Mouse (Mus musculus): Measurements from ENCODE around the gene Tbc1d30. TPM values are rescaled to one million over a fixed set of nuclear protein-coding genes. Genes with fewer than 3 reads are reported as not detected.
A peak's percentile ranks its signal among the peaks of the same experiment; 100 is the strongest.

Gene Tbc1d30
- polyA plus RNA-seq, 1 experiment from 2014 or later: 4.1 TPM

DNA sequence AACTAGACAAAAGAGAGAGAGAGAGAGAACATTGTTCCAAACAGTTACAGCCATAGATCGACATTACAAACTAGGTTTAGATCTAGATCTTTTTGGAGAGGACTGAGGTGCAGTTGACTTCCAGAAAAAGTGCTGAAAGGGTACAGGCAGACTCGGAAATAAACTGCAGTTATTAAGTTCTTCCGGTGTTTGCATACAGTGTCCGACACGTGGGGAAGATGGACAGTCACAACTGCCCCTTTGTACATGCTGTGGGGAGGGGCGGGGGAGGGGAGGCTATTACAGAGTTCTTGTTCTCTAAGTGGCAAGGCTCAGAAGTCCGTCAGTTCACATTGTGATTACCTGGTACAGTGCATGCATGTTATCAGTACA lies 86.9 kb downstream of the Tbc1d30 start:
- 43% methylated on average over 7 of the region's 7 CpGs for WGBS
- no peak for ATAC-seq (ENCODE audit: low FRiP score, low TSS enrichment)
- no peak overlapping the region for H3K4me3 ChIP-seq (ENCODE audit: low read depth, low read length)

DNA sequence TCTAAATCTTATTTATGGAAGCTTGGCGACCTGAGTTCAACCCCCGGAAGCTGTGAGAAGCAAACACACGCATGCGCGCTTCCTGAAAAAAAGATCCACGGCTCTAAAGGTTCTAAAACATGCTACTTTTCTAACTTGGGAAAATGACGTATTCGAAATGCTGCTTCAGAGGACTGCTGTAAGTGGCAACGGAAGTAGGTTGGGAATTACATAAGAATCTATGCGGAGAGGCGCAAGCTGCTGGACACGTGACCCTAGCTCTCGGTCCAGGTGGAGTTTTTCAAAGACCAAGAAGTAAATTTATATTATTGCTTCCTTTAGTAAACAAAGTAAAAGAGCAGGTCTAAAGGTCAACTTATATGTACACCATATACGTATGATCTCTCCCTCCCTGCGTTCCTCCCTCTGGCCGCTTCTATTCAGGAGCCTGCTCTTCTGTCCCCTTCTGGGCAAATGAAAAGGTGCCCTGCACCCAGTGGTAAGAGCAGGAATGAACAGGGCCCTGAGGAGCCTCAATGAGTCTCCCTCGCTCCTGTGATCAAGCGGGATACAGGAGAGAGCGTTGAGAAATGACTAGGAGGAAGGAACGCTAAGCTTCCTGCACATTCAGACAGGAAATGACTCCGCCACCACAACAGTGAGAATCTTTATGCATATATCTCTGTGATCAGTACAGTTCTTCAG lies 87.4 kb downstream of the Tbc1d30 start:
- no peaks in the 10 kb centered on the region for H3K4me1 ChIP-seq (replicated peaks; ENCODE audit: control insufficient read depth, insufficient read depth)
- DNase-seq (ENCODE audit: low spot score) (no peak), ATAC-seq (ENCODE audit: low FRiP score, low TSS enrichment) (peak; percentile 85)
- TF ChIP-seq CTCF (IDR thresholded peaks at IDR 0.05; ENCODE audit: low read depth) (peak; percentile 53), EP300 (optimal IDR thresholded peaks at IDR 0.05) (no peak)
- H3K27me3 ChIP-seq (ENCODE audit: control insufficient read depth, insufficient read depth, low read length): no peaks in the 10 kb centered on the region
- H3K9me3 ChIP-seq (ENCODE audit: control insufficient read depth, low read length): no peaks in the 10 kb centered on the region
- no peak overlapping the region for H3K27ac ChIP-seq (replicated peaks)
- no peaks in the 10 kb centered on the region for H3K36me3 ChIP-seq (ENCODE audit: control insufficient read depth, insufficient read depth, low read length)
- 35% methylated on average over 21 of the region's 21 CpGs for WGBS
- no peak overlapping the region for H3K4me3 ChIP-seq (ENCODE audit: low read depth, low read length)
- no peak overlapping the region for H3K9ac ChIP-seq (ENCODE audit: low read length)
- H3K4me2 ChIP-seq (replicated peaks; ENCODE audit: low read depth): peak overlapping the region; percentile 29

More for the DNA sequence above, 86.9 kb downstream of the Tbc1d30 start:
- no peaks in the 10 kb centered on the region for H3K9me3 ChIP-seq (ENCODE audit: control insufficient read depth, low read length)
- peak overlapping the region; percentile 29; the same call in 1 of the 2 replicates for H3K4me2 ChIP-seq (replicated peaks; ENCODE audit: low read depth)
- TF ChIP-seq CTCF (IDR thresholded peaks at IDR 0.05; ENCODE audit: low read depth) (no peak), EP300 (optimal IDR thresholded peaks at IDR 0.05) (no peak)
- H3K4me1 ChIP-seq (replicated peaks; ENCODE audit: control insufficient read depth, insufficient read depth): no peaks in the 10 kb centered on the region
- H3K27ac ChIP-seq (replicated peaks): no peak overlapping the region
- H3K27me3 ChIP-seq (ENCODE audit: control insufficient read depth, insufficient read depth, low read length): no peaks in the 10 kb centered on the region
- no peak for DNase-seq (ENCODE audit: low spot score)
- no peaks in the 10 kb centered on the region for H3K36me3 ChIP-seq (ENCODE audit: control insufficient read depth, insufficient read depth, low read length)
- no peak overlapping the region for H3K9ac ChIP-seq (ENCODE audit: low read length)

DNA sequence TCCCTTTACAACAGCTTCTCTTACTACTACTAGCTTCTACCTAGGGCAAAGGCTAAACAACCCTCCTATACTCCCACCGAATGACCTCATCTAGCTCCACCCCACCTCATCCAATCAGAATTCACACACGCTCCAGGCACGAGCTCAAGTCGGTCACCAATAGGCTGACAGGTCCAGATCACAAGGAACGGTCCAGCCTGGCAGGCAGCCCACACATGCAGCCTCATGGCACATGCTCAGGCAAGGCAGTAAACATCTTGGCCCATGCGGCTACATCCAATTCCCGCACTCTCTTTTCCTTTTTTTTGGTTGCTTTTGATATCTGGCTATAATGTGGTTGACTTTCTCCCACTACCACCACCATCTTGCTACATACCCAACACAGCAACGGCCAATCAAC lies 88.9 kb downstream of the Tbc1d30 start:
- WGBS: 93% methylated on average over 8 of the region's 8 CpGs
- TF ChIP-seq CTCF (IDR thresholded peaks at IDR 0.05; ENCODE audit: low read depth): no peak
- TF ChIP-seq EP300 (optimal IDR thresholded peaks at IDR 0.05): no peak
- Histone ChIP-seq H3K4me3 (ENCODE audit: low read depth, low read length) (no peak overlapping the region), H3K4me1 (replicated peaks; ENCODE audit: control insufficient read depth, insufficient read depth) (no peaks in the 10 kb centered on the region), H3K27me3 (ENCODE audit: control insufficient read depth, insufficient read depth, low read length) (no peaks in the 10 kb centered on the region), H3K9ac (ENCODE audit: low read length) (no peak overlapping the region), H3K9me3 (ENCODE audit: control insufficient read depth, low read length) (no peaks in the 10 kb centered on the region), H3K36me3 (ENCODE audit: control insufficient read depth, insufficient read depth, low read length) (no peaks in the 10 kb centered on the region), H3K27ac (replicated peaks) (no peak overlapping the region), H3K4me2 (replicated peaks; ENCODE audit: low read depth) (no peak overlapping the region)
- ATAC-seq (ENCODE audit: low FRiP score, low TSS enrichment): no peak
- DNase-seq (ENCODE audit: low spot score): no peak

DNA sequence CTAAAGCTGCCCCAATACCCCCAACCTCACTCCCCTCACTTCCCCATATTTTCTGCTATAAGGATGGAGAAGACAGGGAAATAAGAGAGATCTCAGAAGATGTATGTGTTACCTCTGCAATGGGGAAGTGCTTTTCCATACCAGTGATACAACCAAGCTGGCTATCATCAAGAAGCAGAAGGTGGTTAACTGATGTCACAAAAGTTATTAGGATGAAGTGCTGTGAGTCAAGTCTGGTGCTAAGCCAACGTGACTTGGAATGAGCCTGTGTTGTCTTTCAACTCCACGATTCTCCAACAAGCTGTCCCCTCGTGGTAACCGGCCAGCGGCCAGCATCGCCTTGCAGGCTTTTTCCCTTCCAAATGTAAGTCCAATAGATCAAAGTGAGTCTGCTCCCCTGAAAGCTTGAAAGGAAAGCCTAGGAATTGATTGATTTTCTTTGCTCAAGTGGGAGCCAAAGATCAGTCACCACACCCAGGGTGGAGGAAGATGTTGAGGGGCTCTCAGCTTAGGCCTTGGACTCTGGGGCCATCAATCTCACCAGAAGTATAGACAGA lies 90.0 kb downstream of the Tbc1d30 start:
- H3K27me3 ChIP-seq (ENCODE audit: control insufficient read depth, insufficient read depth, low read length): no peaks in the 10 kb centered on the region
- H3K36me3 ChIP-seq (ENCODE audit: control insufficient read depth, insufficient read depth, low read length): no peaks in the 10 kb centered on the region
- no peak overlapping the region for H3K4me3 ChIP-seq (ENCODE audit: low read depth, low read length)
- 51% methylated on average over 6 of the region's 6 CpGs for WGBS
- H3K9me3 ChIP-seq (ENCODE audit: control insufficient read depth, low read length): no peaks in the 10 kb centered on the region
- ATAC-seq (ENCODE audit: low FRiP score, low TSS enrichment) (no peak), DNase-seq (ENCODE audit: low spot score) (no peak)
- no peak overlapping the region for H3K4me2 ChIP-seq (replicated peaks; ENCODE audit: low read depth)
- no peak for TF ChIP-seq EP300 (optimal IDR thresholded peaks at IDR 0.05)
- no peak for TF ChIP-seq CTCF (IDR thresholded peaks at IDR 0.05; ENCODE audit: low read depth)
- no peak overlapping the region for H3K9ac ChIP-seq (ENCODE audit: low read length)
- H3K27ac ChIP-seq (replicated peaks): no peak overlapping the region
- H3K4me1 ChIP-seq (replicated peaks; ENCODE audit: control insufficient read depth, insufficient read depth): no peaks in the 10 kb centered on the region

DNA sequence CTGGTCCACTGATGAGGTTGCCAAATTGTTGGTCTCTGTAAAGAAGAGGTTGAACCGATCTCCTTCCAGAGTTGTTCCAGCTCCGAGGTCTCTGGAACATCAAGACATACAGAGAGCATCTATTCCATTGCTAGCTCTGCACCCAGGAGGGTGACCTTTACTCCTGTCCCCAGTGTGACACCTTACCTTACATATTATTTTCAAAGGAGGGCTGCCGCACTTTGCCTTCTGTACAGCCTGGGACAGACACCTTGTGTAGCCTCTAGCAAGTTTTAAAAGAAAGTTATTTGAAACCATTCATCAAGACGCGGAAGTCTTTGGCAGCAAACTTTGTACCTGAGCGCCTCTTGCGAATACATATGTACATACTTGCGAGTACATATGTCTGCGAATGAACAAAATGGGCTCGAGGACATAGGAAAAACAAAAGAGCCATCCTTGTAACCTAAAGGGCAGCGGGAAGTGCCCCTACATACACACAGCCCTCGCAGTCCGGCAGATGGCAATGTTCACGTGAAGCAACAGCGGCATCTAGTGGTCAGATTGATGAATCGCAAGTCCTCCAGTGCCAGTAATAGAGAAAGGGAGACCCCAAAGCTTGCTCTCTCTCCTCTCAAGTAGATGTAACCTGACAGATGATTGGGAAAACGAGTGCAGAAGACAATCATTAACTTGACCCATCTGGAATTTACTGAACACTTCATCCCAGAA lies 94.8 kb downstream of the Tbc1d30 start:
- no peaks in the 10 kb centered on the region for H3K4me1 ChIP-seq (replicated peaks; ENCODE audit: control insufficient read depth, insufficient read depth)
- no peaks in the 10 kb centered on the region for H3K36me3 ChIP-seq (ENCODE audit: control insufficient read depth, insufficient read depth, low read length)
- ATAC-seq (ENCODE audit: low FRiP score, low TSS enrichment) (peak; percentile 6; the same call in 1 of the 2 replicates), DNase-seq (ENCODE audit: low spot score) (peak; percentile 65)
- TF ChIP-seq EP300 (optimal IDR thresholded peaks at IDR 0.05): no peak
- TF ChIP-seq CTCF (IDR thresholded peaks at IDR 0.05; ENCODE audit: low read depth): peak; percentile 99
- no peak overlapping the region for H3K9ac ChIP-seq (ENCODE audit: low read length)
- WGBS: 18% methylated on average over 17 of the region's 17 CpGs
- no peaks in the 10 kb centered on the region for H3K9me3 ChIP-seq (ENCODE audit: control insufficient read depth, low read length)
- H3K27ac ChIP-seq (replicated peaks): no peak overlapping the region
- H3K4me2 ChIP-seq (replicated peaks; ENCODE audit: low read depth): no peak overlapping the region
- no peak overlapping the region for H3K4me3 ChIP-seq (ENCODE audit: low read depth, low read length)
- H3K27me3 ChIP-seq (ENCODE audit: control insufficient read depth, insufficient read depth, low read length): no peaks in the 10 kb centered on the region

DNA sequence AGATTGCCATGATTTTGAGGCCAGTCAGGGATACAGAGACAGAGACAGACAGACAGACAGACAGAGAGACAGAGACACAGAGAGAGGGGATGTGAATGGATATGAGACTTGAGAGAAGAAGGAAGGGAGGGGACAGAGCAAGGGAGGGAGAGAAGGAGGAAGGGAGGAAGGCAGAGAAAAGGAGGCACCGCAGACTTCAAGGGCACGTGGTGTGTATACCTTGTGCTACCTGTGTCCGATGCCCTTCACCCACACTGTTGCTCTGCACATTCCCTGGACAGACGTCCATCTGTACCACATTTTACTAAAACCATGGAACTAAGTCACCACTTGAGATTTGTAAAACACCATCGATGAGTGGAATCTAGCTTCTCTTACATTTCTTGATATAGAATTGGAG lies 95.6 kb downstream of the Tbc1d30 start:
- Histone ChIP-seq H3K27ac (replicated peaks) (no peak overlapping the region), H3K27me3 (ENCODE audit: control insufficient read depth, insufficient read depth, low read length) (no peaks in the 10 kb centered on the region), H3K9ac (ENCODE audit: low read length) (no peak overlapping the region), H3K9me3 (ENCODE audit: control insufficient read depth, low read length) (no peaks in the 10 kb centered on the region), H3K4me3 (ENCODE audit: low read depth, low read length) (no peak overlapping the region), H3K4me1 (replicated peaks; ENCODE audit: control insufficient read depth, insufficient read depth) (no peaks in the 10 kb centered on the region), H3K4me2 (replicated peaks; ENCODE audit: low read depth) (no peak overlapping the region), H3K36me3 (ENCODE audit: control insufficient read depth, insufficient read depth, low read length) (no peaks in the 10 kb centered on the region)
- 90% methylated on average over 5 of the region's 5 CpGs for WGBS
- ATAC-seq (ENCODE audit: low FRiP score, low TSS enrichment): no peak
- TF ChIP-seq CTCF (IDR thresholded peaks at IDR 0.05; ENCODE audit: low read depth): no peak
- TF ChIP-seq EP300 (optimal IDR thresholded peaks at IDR 0.05): no peak
- DNase-seq (ENCODE audit: low spot score): no peak
